Mouse (Mus musculus) kidney, embryonic 15.5 days (tissue): ENCODE results near the gene Bbs7. TPM values are rescaled to one million over a fixed set of nuclear protein-coding genes. Genes with fewer than 3 reads are reported as not detected.

Source experiments
- polyA plus RNA-seq: library from polyadenylated mRNA; unstranded; fragments of >200 nt; fragmentation: Nextera tagmentation; extraction: Ambion mirVana; gene quantifications from 2 replicates; pipeline ENCODE4 v1.2.1, GENCODE M21; 2015

Gene Bbs7
- polyA plus RNA-seq, 1 experiment from 2014 or later, result 17.5 TPM

Other genes starting within 250 kb of the Bbs7 start
- gene Anxa5, start 137.6 kb downstream of the Bbs7 start, polyA plus RNA-seq, result 289 and 314 TPM in 2 replicates
- 1.2 and 1.8 TPM in 2 replicates for gene 1810062G17Rik, start 137.5 kb downstream of the Bbs7 start, polyA plus RNA-seq
- gene Gm11549, start 91.7 kb downstream of the Bbs7 start, polyA plus RNA-seq, result 0.05 TPM in 2 replicates
- gene Exosc9, start 60.9 kb downstream of the Bbs7 start, polyA plus RNA-seq, result 64.6 and 70.7 TPM in 2 replicates
- gene Ccna2, start 41.3 kb downstream of the Bbs7 start, polyA plus RNA-seq, result 185 and 190 TPM in 2 replicates
- gene Trpc3, start 76.7 kb upstream of the Bbs7 start, polyA plus RNA-seq, result 8.6 and 9.9 TPM in 2 replicates
- gene 4932438A13Rik, start 249.6 kb upstream of the Bbs7 start, polyA plus RNA-seq, result 42.3 and 49.6 TPM in 2 replicates